Mouse (Mus musculus) heart, adult 10 weeks (tissue): ENCODE data around the gene Ttc28. TPM values are rescaled to one million over a fixed set of nuclear protein-coding genes. Genes with fewer than 3 reads are reported as not detected.

ENCODE experiments used
- polyA plus RNA-seq: library from polyadenylated mRNA; stranded (reverse); fragments of 350-450 nt; fragmentation: Illumina TruSeq; extraction: RNeasy Lipid Tissue Mini Kit (QIAGEN cat#74804); gene quantifications from one replicate; pipeline ENCODE4 v1.2.3, GENCODE M21; 2014; ENCODE audit warnings: low read depth, low replicate concordance

The Ttc28 gene
- 5.9 TPM for polyA plus RNA-seq

DNA sequence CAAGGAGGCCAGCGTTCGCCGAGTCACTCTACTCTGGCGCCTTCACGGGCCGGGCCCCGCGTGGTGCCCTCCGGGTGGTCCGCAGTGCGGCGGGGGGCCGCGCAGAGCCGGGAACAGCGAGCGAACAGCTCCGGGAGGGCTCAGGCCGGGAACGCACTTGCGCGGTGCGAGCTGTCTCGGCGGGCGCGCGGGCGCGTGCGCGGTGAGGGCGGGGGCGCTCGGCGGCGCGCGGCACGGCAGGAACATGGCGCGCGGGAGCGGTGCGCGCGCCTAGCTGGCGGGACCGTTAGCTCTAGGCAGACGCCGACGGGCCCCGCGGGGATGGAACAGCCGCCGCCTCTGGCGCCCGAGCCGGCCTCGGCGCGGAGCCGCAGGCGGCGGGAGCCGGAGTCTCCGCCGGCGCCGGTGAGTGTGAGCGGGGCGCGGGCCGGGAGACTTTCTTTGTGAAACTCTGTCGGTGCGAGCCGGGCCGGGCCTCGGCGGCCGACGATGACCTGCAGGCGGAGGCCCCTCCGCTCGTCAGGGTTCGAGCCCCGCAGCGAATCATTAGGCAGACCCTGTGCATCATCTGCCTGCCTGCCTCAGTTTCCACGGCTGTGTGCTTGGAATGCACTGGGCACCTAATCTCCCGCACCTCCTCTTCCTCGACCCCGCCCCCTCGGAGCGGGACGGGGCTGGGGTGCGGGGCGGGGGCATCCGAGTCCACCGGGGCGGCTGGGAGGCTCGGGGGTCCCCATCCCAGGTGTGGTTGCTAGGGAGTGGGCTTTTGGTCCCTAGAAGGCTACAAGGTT, at the start of gene Ttc28:
Gene Ttc28, plus strand, starts transcription at position 220 of the 791 bp plus-strand sequence.

DNA sequence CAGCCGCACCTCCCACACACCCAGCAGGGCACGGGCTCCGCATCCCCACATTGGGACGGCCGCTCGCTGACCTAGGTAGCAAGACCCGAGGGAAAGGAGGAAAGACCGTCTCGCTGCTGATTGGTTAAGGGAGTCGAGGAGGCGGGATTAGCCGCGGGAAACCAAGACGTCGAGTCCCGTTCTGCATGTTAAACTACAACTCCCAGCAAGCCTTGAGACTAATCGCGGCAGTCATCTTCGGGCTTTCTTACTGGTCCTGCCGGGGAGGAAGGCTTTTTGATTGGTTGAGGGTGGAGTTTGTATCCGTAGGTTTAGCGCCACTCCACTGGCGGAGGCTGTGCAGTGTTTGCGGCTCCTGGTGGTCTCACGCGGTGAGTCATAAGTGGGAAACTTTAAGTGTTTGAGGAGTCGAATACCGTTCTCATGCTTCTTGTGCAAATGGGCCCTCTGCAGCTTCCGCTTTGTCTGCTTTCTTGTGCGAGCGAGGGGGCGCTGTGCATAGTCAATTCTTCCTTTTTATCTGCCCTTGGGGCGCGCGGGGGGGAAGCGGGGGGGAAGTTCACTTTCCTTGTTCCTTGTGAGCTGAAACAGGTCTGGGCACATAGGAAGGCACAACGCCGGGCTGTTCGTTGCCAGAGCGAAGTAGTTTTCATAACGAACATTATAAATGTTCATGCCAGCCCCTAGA, 39.8 kb upstream of the Ttc28 start, which contains the start of the genes Hscb and Chek2:
Gene Hscb, minus strand, starts transcription at position 100 of the 688 bp plus-strand sequence.
Gene Chek2, plus strand, starts transcription at position 302 of the 688 bp plus-strand sequence.

DNA sequence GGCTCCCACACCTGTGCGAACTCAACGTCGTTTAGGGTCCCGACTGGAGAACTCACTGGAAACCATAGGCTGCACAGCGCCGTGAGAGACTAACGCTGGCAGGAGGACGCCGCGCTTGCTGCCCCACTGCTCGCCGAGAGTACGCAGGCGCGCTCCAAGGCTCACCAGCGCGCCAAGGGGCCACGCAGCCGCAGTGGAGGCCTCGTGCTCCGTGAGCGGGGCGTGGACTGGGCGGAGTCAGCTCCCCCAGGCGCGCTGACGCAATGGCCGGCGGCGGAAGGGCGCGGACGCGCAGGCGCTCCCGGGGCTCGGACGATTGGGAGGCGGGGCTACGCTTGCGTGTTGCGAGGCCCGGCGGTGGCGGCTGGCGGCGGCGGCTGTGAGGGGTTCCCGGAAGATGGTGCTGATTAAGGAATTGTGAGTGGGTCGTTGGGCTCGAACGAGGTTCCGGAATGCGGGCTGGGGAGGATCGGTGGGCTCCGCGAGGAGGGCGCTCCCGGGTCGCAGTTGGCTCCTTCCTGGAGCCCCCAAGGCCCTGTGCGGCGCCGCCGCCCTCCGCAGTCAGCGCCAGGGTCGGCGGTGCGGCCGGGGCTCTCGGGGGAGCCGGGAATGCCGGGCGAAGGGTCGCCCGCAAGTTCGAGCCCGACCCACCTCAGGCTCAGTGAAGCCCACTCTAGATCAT, 451.0 kb downstream of the Ttc28 start, which contains the start of gene Pitpnb:
Gene Pitpnb, plus strand, starts transcription at position 347 of the 682 bp plus-strand sequence.

Other genes starting within 250 kb of the Ttc28 start
- gene Noc4l, start 226.4 kb upstream of the Ttc28 start, polyA plus RNA-seq = 11.1 TPM
- gene Ddx51, start 226.4 kb upstream of the Ttc28 start, polyA plus RNA-seq = 15.6 TPM
- gene Ep400, start 109.1 kb upstream of the Ttc28 start, polyA plus RNA-seq = 16.8 TPM
- gene Pus1, start 99.1 kb upstream of the Ttc28 start, polyA plus RNA-seq = 20.3 TPM
- gene Ulk1, start 69.7 kb upstream of the Ttc28 start, polyA plus RNA-seq = 55.8 TPM
- gene Hscb, start 40.0 kb upstream of the Ttc28 start, polyA plus RNA-seq = 25.1 TPM
- 4.6 TPM for gene Chek2, start 39.8 kb upstream of the Ttc28 start, polyA plus RNA-seq